Mouse (Mus musculus): ENCODE data around the gene Zfp770.

GRCm38 (mm10) chr2:114201574-114201973, 305 bp upstream of the Zfp770 start:
- no peak for TF ChIP-seq POLR2A (IDR thresholded peaks at IDR 0.05; ENCODE audit: borderline replicate concordance, low read depth, low read length)
- no peak for TF ChIP-seq CTCF (IDR thresholded peaks at IDR 0.05; ENCODE audit: low read depth, low read length)

All from bone marrow macrophage, adult 2 months (primary cell).